Mouse (Mus musculus) CH12.LX (cell line): ENCODE results near the gene Shisa7.

Experiments
- BHLHE40 ChIP-seq: IDR thresholded peaks from 2 replicates; pipeline ENCODE4 v1.6.1; 2011; ENCODE audit warnings: mild to moderate bottlenecking, low read depth, low read length, improper control_type of control experiment
- CHD1 ChIP-seq: IDR thresholded peaks from 2 replicates; pipeline ENCODE4 v1.6.1; 2012; ENCODE audit warnings: low read depth, low read length, improper control_type of control experiment, inconsistent platforms
- CTCF ChIP-seq, 2 experiments: IDR thresholded peaks in 1 of 2; conservative IDR thresholded peaks in 1 of 2; 2 replicates each; pipeline ENCODE4 v1.5.1; 2011 to 2012; ENCODE audit warnings: low read depth in 2 of 2, low read length in 2 of 2, improper control_type of control experiment in 1 of 2, inconsistent platforms in 1 of 2, mild to moderate bottlenecking in 1 of 2, moderate library complexity in 1 of 2
- E2F4 ChIP-seq: IDR thresholded peaks from 2 replicates; pipeline ENCODE4 v1.6.1; 2011; ENCODE audit warnings: low read depth, low read length, improper control_type of control experiment; ENCODE audit not compliant: insufficient replicate concordance
- EP300 ChIP-seq: IDR thresholded peaks from 2 replicates; pipeline ENCODE4 v1.6.1; 2011; ENCODE audit warnings: low read length, improper control_type of control experiment
- MAZ ChIP-seq: IDR thresholded peaks from 2 replicates; pipeline ENCODE4 v1.6.1; 2012; ENCODE audit warnings: low read depth, mild to moderate bottlenecking, inconsistent platforms, low read length, improper control_type of control experiment, moderate library complexity
- NELFE ChIP-seq: IDR thresholded peaks from 2 replicates; pipeline ENCODE4 v1.6.1; 2011; ENCODE audit warnings: low read depth, low read length, improper control_type of control experiment
- NRF1 ChIP-seq: IDR thresholded peaks from 2 replicates; pipeline ENCODE4 v1.6.1; 2014; ENCODE audit warnings: low read depth, mild to moderate bottlenecking, inconsistent platforms, low read length, improper control_type of control experiment, moderate library complexity
- POLR2A ChIP-seq: IDR thresholded peaks from 2 replicates; pipeline ENCODE4 v1.6.1; 2011; ENCODE audit warnings: low read depth, mild to moderate bottlenecking, improper control_type of control experiment, low read length
- ZC3H11A ChIP-seq: IDR thresholded peaks from 2 replicates; pipeline ENCODE4 v1.6.1; 2012; ENCODE audit warnings: low read depth, mild to moderate bottlenecking, inconsistent platforms, low read length, improper control_type of control experiment

GRCm38 (mm10) chr7:4776861-4777830 is 67.3 kb downstream of the Shisa7 start:
- no peak for TF ChIP-seq CTCF (conservative IDR thresholded peaks at IDR 0.05 in 1 of 2, IDR thresholded peaks at IDR 0.05 in 1 of 2; ENCODE audit: low read depth in 2 of 2, low read length in 2 of 2)
- TF ChIP-seq NELFE = no peak
- no peak for TF ChIP-seq CHD1
- TF ChIP-seq NRF1 = no peak
- no peak for TF ChIP-seq POLR2A
- no peak for TF ChIP-seq E2F4
- no peak for TF ChIP-seq ZC3H11A
- TF ChIP-seq EP300 = no peak
- no peak for TF ChIP-seq MAZ
- TF ChIP-seq BHLHE40 = no peak
